Mouse (Mus musculus) lung, postnatal 14 days (tissue): Measurements from ENCODE around the gene Adam26b.
"Not testable (repeated sequence)": the region's sequence is repeated elsewhere in the genome, so short reads cannot be mapped to it uniquely, and the experiment has no call there.

Experiments
- DNase-seq: peaks from one replicate; pipeline ENCODE4 v3.0.0; 2021

Adam26b gene

GRCm38 (mm10) chr8:43528006-43528405, at the start of gene Adam26b:
TSS of gene Adam26b (minus strand) at chr8:43528106.
- not testable (repeated sequence) for DNase-seq

- DNase-seq: not testable (repeated sequence)
These were observed 48.7 kb upstream of the Adam26b start, which contains the start of gene Adam26a for GRCm38 (mm10) chr8:43576607-43577006. TSS of gene Adam26a (minus strand) at chr8:43576707.
